Mouse (Mus musculus): ENCODE results near the gene Olfr424. TPM values are rescaled to one million over a fixed set of nuclear protein-coding genes. Genes with fewer than 3 reads are reported as not detected.

Gene Olfr424
- not detected in 2 replicates for polyA plus RNA-seq (2016; fragmentation: Nextera tagmentation; extraction: Ambion mirVana)

- no peaks in the 10 kb centered on the region for H3K9me3 ChIP-seq (replicated peaks)
- H3K27ac ChIP-seq: no peak within 1 kb of the TSS
- no peak within 1 kb of the TSS for H3K4me3 ChIP-seq
- H3K4me1 ChIP-seq: no peaks in the 10 kb centered on the region
- H3K27me3 ChIP-seq (ENCODE audit: low read depth, poor library complexity, severe bottlenecking): no peaks in the 10 kb centered on the region
- WGBS: 89% methylated on average over 3 of the region's 3 CpGs
- no peaks in the 10 kb centered on the region for H3K36me3 ChIP-seq
- no peak for DNase-seq (ENCODE audit: low spot score)
These were observed at the start of gene Olfr424 for GRCm38 (mm10) chr1:174131217-174131616. Olfr424 (plus strand) TSS chr1:174131517.

GRCm38 (mm10) chr1:174084031-174084430 lies 47.3 kb upstream of the Olfr424 start, which contains the start of gene Olfr429:
Olfr429 (plus strand) TSS chr1:174084331.
- Histone ChIP-seq H3K9me3 (replicated peaks) (no peaks in the 10 kb centered on the region), H3K27me3 (ENCODE audit: low read depth, poor library complexity, severe bottlenecking) (no peaks in the 10 kb centered on the region), H3K36me3 (no peaks in the 10 kb centered on the region), H3K4me1 (no peaks in the 10 kb centered on the region), H3K4me3 (no peak within 1 kb of the TSS), H3K27ac (no peak within 1 kb of the TSS)
- 95% methylated on average over 2 of the region's 2 CpGs for WGBS
- no peak for DNase-seq (ENCODE audit: low spot score)

GRCm38 (mm10) chr1:174096591-174096990 lies 34.7 kb upstream of the Olfr424 start, which contains the start of gene Olfr427:
Olfr427 (plus strand) TSS chr1:174096891.
- no peak within 1 kb of the TSS for H3K27ac ChIP-seq
- DNase-seq (ENCODE audit: low spot score): no peak
- H3K4me1 ChIP-seq: no peaks in the 10 kb centered on the region
- no peaks in the 10 kb centered on the region for H3K27me3 ChIP-seq (ENCODE audit: low read depth, poor library complexity, severe bottlenecking)
- H3K36me3 ChIP-seq: no peaks in the 10 kb centered on the region
- WGBS: 93% methylated on average over 1 of the region's 1 CpGs
- H3K4me3 ChIP-seq: no peak within 1 kb of the TSS
- no peaks in the 10 kb centered on the region for H3K9me3 ChIP-seq (replicated peaks)

- DNase-seq (ENCODE audit: low spot score): no peak
- 58% methylated on average over 2 of the region's 2 CpGs for WGBS
- no peak overlapping the region for H3K27ac ChIP-seq
- no peak overlapping the region for H3K4me3 ChIP-seq
- H3K27me3 ChIP-seq (ENCODE audit: low read depth, poor library complexity, severe bottlenecking): no peaks in the 10 kb centered on the region
- H3K4me1 ChIP-seq: no peaks in the 10 kb centered on the region
- H3K36me3 ChIP-seq: no peaks in the 10 kb centered on the region
- H3K9me3 ChIP-seq (replicated peaks): no peaks in the 10 kb centered on the region
These were observed 27.6 kb upstream of the Olfr424 start for GRCm38 (mm10) chr1:174103735-174104134.

DNA sequence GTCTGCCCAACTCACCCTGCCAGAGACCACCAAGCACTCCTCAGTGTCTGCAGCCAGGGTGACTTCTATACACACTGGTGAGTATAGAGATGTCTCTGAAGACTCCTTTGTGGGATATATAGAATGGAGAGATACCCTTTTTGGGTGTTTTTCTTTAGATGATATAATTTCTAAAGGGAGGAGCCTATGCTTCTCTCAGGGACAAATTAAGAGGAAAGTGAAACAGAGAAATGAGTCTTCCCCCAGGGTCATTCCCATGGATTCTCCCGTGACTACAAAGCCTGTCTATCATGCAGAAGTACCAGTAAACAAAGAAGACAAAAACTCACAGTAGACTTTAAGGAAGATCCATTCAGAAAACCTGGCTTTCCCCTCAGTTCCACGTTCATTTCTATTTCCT lies 10.3 kb upstream of the Olfr424 start, which contains the start of gene Olfr231:
Olfr231 (minus strand) TSS at position 101 of the 400 bp plus-strand sequence.
- no peak within 1 kb of the TSS for H3K4me3 ChIP-seq
- no peaks in the 10 kb centered on the region for H3K9me3 ChIP-seq (replicated peaks)
- no peaks in the 10 kb centered on the region for H3K4me1 ChIP-seq
- no peaks in the 10 kb centered on the region for H3K36me3 ChIP-seq
- 68% methylated on average over 2 of the region's 2 CpGs for WGBS
- H3K27me3 ChIP-seq (ENCODE audit: low read depth, poor library complexity, severe bottlenecking): no peaks in the 10 kb centered on the region
- no peak for DNase-seq (ENCODE audit: low spot score)
- no peak within 1 kb of the TSS for H3K27ac ChIP-seq

DNA sequence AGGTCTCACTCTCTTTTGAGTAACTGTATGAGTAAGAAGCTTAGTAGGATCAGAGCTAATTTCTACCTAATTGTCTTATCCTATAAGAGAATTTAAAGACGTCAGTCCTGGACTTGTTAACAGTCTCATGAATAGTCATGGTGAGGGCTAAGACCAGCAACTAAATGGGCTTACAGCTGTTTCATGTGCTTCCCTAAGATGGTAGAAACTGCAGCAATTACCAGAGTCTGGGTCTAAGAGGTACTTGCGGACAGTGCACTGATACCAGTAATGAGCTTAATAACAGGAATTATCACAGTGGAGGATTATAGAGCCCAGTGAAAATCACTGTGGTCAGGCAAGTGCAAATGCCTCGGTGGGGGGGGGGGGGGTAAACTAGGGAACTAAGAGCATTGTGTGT lies 682 bp downstream of the Olfr424 start:
- H3K27ac ChIP-seq: no peak overlapping the region
- no peaks in the 10 kb centered on the region for H3K36me3 ChIP-seq
- H3K9me3 ChIP-seq (replicated peaks): no peaks in the 10 kb centered on the region
- DNase-seq (ENCODE audit: low spot score): no peak
- H3K4me1 ChIP-seq: no peaks in the 10 kb centered on the region
- H3K27me3 ChIP-seq (ENCODE audit: low read depth, poor library complexity, severe bottlenecking): no peaks in the 10 kb centered on the region
- no peak overlapping the region for H3K4me3 ChIP-seq
- 80% methylated on average over 3 of the region's 3 CpGs for WGBS

GRCm38 (mm10) chr1:174141384-174141783 lies 10.1 kb downstream of the Olfr424 start:
- H3K4me3 ChIP-seq: no peak overlapping the region
- no peaks in the 10 kb centered on the region for H3K4me1 ChIP-seq
- H3K36me3 ChIP-seq: no peaks in the 10 kb centered on the region
- H3K27me3 ChIP-seq (ENCODE audit: low read depth, poor library complexity, severe bottlenecking): no peaks in the 10 kb centered on the region
- DNase-seq (ENCODE audit: low spot score): no peak
- no peak overlapping the region for H3K27ac ChIP-seq
- no peaks in the 10 kb centered on the region for H3K9me3 ChIP-seq (replicated peaks)
- 84% methylated on average over 2 of the region's 2 CpGs for WGBS

- Histone ChIP-seq H3K27me3 (ENCODE audit: low read depth, poor library complexity, severe bottlenecking) (no peaks in the 10 kb centered on the region), H3K4me3 (no peak overlapping the region), H3K36me3 (no peaks in the 10 kb centered on the region), H3K4me1 (no peaks in the 10 kb centered on the region), H3K27ac (no peak overlapping the region), H3K9me3 (replicated peaks) (no peaks in the 10 kb centered on the region)
- WGBS: 96% methylated on average over 1 of the region's 1 CpGs
- DNase-seq (ENCODE audit: low spot score): no peak
These were observed 15.4 kb downstream of the Olfr424 start for GRCm38 (mm10) chr1:174146696-174147095.

GRCm38 (mm10) chr1:174149289-174149688 lies 18.0 kb downstream of the Olfr424 start:
- no peaks in the 10 kb centered on the region for H3K27me3 ChIP-seq (ENCODE audit: low read depth, poor library complexity, severe bottlenecking)
- H3K4me1 ChIP-seq: no peaks in the 10 kb centered on the region
- H3K27ac ChIP-seq: no peak overlapping the region
- H3K36me3 ChIP-seq: no peaks in the 10 kb centered on the region
- H3K9me3 ChIP-seq (replicated peaks): no peaks in the 10 kb centered on the region
- H3K4me3 ChIP-seq: no peak overlapping the region
- WGBS: 93% methylated on average over 2 of the region's 2 CpGs
- no peak for DNase-seq (ENCODE audit: low spot score)

- WGBS: 85% methylated on average over 1 of the region's 1 CpGs
- H3K4me3 ChIP-seq: no peak within 1 kb of the TSS
- DNase-seq (ENCODE audit: low spot score): no peak
- H3K4me1 ChIP-seq: no peaks in the 10 kb centered on the region
- H3K27me3 ChIP-seq (ENCODE audit: low read depth, poor library complexity, severe bottlenecking): no peaks in the 10 kb centered on the region
- H3K36me3 ChIP-seq: no peaks in the 10 kb centered on the region
- H3K27ac ChIP-seq: no peak within 1 kb of the TSS
- no peaks in the 10 kb centered on the region for H3K9me3 ChIP-seq (replicated peaks)
These were observed 24.0 kb downstream of the Olfr424 start, which contains the start of gene Olfr420 for GRCm38 (mm10) chr1:174155333-174155732. Olfr420 (plus strand) TSS chr1:174155633.

- Histone ChIP-seq H3K9me3 (replicated peaks) (no peaks in the 10 kb centered on the region), H3K4me3 (no peak overlapping the region), H3K27me3 (ENCODE audit: low read depth, poor library complexity, severe bottlenecking) (no peaks in the 10 kb centered on the region), H3K4me1 (no peaks in the 10 kb centered on the region), H3K36me3 (no peaks in the 10 kb centered on the region), H3K27ac (no peak overlapping the region)
- no peak for DNase-seq (ENCODE audit: low spot score)
- WGBS: 94% methylated on average over 3 of the region's 3 CpGs
These were observed 26.3 kb downstream of the Olfr424 start for GRCm38 (mm10) chr1:174157622-174158021.

DNA sequence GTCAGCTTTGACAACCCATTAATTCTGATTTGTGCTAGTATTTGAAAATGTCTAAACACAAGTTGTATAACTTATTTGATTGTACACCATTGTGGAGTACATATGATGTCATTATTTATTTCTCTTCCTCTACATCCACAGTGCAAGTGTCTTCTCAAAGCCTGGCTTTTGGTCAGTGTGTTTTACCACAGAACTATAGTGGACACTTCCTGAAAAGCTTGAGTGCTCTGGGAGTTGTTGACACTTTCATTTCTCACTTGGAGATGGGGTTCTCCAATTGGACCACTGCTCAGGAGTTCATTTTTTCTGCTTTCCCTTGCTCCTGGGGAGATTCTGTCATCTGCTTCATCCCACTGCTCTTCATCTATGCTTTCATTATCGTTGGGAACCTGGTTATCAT lies 27.2 kb downstream of the Olfr424 start:
- no peak for DNase-seq (ENCODE audit: low spot score)
- Histone ChIP-seq H3K36me3 (no peaks in the 10 kb centered on the region), H3K4me3 (no peak overlapping the region), H3K27ac (no peak overlapping the region), H3K27me3 (ENCODE audit: low read depth, poor library complexity, severe bottlenecking) (no peaks in the 10 kb centered on the region), H3K4me1 (no peaks in the 10 kb centered on the region), H3K9me3 (replicated peaks) (no peaks in the 10 kb centered on the region)
- 80% methylated on average over 1 of the region's 1 CpGs for WGBS

DNA sequence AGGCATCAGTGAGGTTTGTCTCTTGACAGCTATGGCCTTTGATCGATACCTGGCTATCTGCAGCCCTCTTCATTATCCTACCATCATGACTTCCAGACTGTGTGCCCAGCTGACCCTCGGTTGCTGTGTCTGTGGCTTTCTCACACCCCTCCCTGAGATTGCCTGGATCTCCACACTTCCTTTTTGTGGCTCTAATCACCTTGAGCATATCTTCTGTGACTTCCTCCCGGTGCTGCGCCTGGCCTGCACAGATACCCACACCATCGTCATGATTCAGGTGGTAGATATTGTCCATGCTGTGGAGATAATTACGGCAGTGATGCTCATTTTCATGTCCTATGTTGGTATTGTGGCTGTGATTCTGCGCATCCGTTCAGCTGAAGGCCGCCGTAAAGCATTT lies 27.8 kb downstream of the Olfr424 start:
- WGBS: 93% methylated on average over 10 of the region's 10 CpGs
- H3K4me1 ChIP-seq: no peaks in the 10 kb centered on the region
- no peaks in the 10 kb centered on the region for H3K9me3 ChIP-seq (replicated peaks)

GRCm38 (mm10) chr1:174169024-174169423 lies 37.7 kb downstream of the Olfr424 start:
- Histone ChIP-seq H3K27ac (no peak overlapping the region), H3K4me3 (no peak overlapping the region), H3K4me1 (no peaks in the 10 kb centered on the region), H3K9me3 (replicated peaks) (no peaks in the 10 kb centered on the region), H3K36me3 (no peaks in the 10 kb centered on the region), H3K27me3 (ENCODE audit: low read depth, poor library complexity, severe bottlenecking) (no peaks in the 10 kb centered on the region)
- DNase-seq (ENCODE audit: low spot score): no peak

More for the DNA sequence above, 27.8 kb downstream of the Olfr424 start:
- no peak overlapping the region for H3K4me3 ChIP-seq
- H3K27me3 ChIP-seq (ENCODE audit: low read depth, poor library complexity, severe bottlenecking): no peaks in the 10 kb centered on the region
- H3K27ac ChIP-seq: no peak overlapping the region
- no peaks in the 10 kb centered on the region for H3K36me3 ChIP-seq
- DNase-seq (ENCODE audit: low spot score): no peak

All from limb, embryonic 10.5 days (tissue).